Mouse (Mus musculus): ENCODE measurements at regions not wholly inside any gene's neighbourhood (a gene's known extent, or its start where the extent isn't known, plus 50 kb on each side); places are given as distances from the start of the nearest gene placed in this dataset.
A peak's percentile ranks its signal among the peaks of the same experiment; 100 is the strongest.
"Not testable (repeated sequence)": the region's sequence is repeated elsewhere in the genome, so short reads cannot be mapped to it uniquely, and the experiment has no call there.

DNA sequence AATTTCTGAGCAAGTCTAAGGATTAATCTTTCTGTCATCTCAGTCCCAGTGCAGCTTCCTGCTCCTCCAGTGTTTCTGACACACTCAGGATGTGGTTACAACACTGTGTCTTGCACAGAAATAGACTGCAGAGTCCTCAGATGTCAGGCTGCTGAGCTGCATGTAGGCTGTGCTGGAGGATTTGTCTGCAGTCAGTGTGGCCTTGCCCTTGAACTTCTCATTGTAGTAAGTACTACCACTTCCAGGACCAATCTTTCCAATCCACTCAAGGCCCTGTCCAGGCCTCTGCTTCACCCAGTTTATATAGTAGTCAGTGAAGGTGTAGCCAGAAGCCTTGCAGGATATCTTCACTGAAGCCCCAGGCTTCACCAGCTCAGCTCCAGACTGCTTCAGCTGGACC is 185.8 kb upstream of the Zfp386 start:
- DNase-seq (ENCODE audit: low read depth) = not testable (repeated sequence)

DNA sequence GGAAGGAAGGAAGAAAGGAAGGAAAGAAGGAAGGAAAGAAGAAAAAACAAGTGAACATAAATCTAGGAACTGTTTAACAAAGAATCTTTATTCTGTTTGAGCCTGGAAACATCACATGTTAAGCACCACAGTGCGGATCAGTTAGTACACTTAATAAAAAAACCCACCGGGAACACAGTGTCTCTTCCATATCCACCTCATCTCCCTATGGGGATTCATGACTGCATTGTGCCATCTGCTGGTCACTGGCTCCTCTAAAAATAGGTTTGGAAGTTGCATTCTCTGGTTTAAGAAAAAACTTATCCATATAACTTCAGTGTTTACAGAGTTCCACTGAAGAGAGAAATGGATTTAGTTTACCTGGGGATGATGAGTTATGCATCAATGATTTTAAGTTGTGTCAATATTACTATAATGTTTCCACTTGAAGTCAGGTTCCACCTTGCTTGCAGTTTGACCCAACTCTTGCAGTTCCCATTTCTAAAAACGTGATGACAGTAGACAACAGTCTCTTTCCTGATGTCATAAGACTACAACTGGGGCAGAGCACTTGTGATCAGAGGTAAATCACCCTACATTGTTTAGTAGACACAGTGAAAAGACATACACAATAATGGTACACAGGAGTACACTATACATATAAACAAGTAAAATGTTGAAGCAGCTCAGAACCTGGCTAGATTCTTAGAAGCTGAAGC is 182.3 kb upstream of the Zfp386 start:
- DNase-seq (ENCODE audit: low read depth) = not testable (repeated sequence)

DNA sequence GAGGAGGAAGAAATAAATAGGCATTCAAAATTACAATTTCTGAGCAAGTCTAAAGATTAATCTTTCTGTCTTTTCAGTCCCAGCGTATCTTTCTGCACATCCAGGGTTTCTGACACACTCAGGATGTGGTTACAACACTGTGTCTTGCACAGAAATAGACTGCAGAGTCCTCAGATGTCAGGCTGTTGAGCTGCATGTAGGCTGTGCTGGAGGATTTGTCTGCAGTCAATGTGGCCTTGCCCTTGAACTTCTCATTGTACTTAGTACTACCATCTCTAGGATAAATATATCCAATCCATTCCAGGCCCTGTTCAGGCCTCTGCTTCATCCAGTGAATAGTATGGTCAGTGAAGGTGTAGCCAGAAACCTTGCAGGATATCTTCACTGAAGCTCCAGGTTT is 178.9 kb upstream of the Zfp386 start:
- not testable (repeated sequence) for DNase-seq (ENCODE audit: low read depth)

DNA sequence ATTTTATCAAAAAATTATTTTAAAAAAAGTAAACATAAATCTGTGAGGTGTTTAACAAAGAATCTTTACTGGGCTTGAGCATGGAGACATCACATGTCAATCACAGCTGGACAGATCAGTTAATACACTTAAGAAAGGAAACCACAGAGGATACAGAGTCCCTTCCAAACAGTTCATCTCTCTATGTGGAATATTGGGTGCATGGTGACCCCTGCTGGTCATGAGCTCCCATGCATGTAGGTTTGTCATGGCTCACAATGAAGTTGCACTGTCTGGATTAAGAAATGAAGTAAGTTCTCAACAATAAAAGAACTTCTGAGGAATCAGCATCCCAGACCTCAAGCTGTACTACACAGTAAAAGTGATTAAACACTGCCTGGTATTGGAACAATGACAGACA is 175.1 kb upstream of the Zfp386 start:
- not testable (repeated sequence) for DNase-seq (ENCODE audit: low read depth)

DNA sequence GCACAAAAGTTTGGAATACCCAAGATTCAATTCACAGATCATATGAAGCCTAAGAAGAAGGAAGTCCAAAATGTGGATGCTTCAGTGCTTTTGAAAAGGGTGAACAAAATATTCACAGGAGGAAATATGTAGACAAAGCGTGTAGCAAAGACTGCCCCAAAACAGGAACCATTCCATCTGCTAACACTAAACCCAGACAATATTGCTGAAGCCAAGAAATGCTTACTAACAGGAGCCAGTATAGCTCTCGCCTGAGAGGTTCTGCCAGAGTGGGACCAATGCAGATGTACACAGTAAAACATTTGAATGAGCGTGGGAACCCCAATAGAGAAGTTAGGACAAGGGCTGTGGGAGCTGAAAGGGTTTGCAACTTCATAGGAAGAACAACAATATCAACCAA is 173.5 kb upstream of the Zfp386 start:
- DNase-seq (ENCODE audit: low read depth) = not testable (repeated sequence)

DNA sequence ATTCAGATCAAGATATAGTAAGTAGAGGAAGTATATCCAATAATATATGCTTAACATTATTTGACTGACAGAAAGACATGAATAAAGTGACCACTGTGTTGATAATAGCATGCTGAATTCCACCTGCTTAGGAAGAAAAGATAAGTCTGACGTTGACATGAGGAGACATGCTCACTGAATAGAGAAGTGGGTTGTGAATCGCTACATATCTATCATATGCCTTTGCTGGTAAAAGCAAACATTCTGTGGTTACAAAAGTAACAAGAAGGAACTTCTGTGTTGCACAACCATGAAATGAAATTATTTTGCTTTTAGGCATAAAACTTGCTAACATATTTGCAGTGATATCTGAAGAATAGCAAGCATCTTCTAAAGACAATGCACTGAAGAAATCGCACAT is 163.8 kb upstream of the Zfp386 start:
- no peak for DNase-seq (ENCODE audit: low read depth)

DNA sequence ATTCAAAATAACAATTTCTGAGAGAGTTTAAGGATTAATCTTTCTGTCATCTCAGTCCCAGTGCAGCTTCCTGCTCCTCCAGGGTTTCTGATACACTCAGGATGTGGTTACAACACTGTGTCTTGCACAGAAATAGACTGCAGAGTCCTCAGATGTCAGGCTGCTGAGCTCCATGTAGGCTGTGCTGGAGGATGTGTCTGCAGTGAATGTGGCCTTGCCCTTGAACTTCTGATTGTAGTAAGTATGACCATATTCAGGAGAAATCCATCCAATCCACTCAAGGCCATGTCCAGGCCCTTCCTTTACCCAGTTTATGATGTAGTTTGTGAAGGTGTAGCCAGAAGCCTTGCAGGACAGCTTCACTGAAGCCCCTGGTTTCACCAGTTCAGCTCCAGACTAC is 159.5 kb upstream of the Zfp386 start:
- DNase-seq (ENCODE audit: low read depth) = no peak

DNA sequence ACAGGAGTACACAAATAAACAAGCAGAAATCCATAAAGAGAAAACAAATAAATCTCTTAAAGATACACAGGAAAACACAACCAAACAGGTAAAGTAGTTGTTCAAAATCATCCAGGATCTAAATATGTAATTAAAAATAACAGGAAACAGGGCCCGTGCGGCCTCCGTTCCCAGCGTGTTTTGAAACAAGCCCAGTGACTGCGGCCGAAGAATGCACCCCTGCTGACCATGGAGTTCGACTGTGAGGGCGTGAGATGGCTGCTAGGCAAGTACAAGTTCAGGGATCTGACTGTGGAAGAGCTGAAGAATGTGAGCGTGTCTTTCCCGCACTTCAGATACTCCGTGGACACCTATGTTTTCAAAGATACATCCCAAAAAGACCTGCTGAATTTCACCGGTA is 154.9 kb upstream of the Zfp386 start:
- DNase-seq (ENCODE audit: low read depth) = not testable (repeated sequence)

DNA sequence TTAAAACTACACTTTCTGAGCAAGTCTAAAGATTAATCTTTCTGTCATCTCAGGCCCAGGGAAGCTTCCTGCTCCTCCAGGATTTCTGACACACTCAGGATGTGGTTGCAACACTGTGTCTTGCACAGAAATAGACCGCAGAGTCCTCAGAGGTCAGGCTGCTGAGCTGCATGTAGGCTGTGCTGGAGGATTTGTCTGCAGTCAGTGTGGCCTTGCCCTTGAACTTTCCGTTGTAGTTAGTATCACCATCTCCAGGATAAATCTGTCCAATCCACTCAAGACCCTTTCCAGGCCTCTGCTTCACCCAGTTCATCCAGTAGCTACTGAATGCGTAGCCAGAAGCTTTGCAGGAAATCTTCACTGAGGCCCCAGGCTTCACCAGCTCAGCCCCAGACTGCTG is 135.3 kb upstream of the Zfp386 start:
- not testable (repeated sequence) for DNase-seq (ENCODE audit: low read depth)

DNA sequence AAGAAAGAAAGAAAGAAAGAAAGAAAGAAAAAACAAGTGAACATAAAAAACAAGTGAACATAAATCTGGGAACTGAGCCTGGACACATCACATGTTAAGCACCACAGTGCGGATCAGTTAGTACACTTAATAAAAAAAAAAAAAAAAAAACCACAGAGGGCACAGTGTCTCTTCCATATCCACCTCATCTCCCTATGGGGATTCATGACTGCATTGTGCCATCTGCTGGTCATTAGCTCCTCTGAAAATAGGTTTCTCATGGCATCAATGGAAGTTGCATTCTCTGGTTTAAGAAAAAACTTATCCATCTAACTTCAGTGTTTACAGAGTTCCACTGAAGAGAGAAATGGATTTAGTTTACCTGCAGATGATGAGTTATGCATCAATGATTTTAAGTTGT is 132.1 kb upstream of the Zfp386 start:
- DNase-seq (ENCODE audit: low read depth) = not testable (repeated sequence)

DNA sequence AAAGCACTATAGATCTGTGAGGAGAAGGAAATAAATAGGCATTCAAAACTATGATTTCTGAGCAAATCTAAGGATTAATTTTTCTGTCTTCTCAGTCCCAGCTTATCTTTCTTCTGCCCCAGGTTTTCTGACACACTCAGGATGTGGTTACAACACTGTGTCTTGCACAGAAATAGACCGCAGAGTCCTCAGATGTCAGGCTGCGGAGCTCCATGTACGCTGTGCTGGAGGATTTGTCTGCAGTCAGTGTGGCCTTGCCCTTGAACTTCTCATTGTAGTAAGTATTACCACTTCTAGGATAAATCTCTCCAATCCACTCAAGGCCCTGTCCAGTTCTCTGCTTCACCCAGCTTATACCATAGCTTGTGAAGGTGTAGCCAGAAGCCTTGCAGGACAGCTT is 127.4 kb upstream of the Zfp386 start:
- DNase-seq (ENCODE audit: low read depth) = not testable (repeated sequence)

DNA sequence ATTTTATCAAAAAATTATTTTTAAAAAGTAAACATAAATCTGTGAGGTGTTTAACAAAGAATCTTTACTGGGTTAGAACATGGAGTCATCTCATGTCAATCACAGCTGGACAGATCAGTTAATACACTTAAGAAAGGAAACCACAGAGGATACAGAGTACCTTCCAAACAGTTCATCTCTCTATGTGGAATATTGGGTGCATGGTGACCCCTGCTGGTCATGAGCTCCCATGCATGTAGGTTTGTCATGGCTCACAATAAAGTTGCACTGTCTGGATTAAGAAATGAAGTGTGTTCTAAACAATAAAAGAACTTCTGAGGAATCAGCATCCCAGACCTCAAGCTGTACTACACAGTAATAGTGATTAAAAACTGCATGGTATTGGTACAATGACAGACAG is 123.5 kb upstream of the Zfp386 start:
- not testable (repeated sequence) for DNase-seq (ENCODE audit: low read depth)

DNA sequence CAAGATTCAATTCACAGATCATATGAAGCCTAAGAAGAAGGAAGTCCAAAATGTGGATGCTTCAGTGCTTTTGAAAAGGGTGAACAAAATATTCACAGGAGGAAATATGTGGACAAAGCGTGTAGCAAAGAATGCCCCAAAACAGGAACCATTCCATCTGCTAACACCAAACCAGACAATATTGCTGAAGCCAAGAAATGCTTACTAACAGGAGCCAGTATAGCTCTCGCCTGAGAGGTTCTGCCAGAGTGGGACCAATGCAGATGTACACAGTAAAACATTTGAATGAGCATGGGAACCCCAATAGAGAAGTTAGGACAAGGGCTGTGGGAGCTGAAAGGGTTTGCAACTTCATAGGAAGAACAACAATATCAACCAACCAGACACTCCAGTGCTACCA is 122.0 kb upstream of the Zfp386 start:
- not testable (repeated sequence) for DNase-seq (ENCODE audit: low read depth)

DNA sequence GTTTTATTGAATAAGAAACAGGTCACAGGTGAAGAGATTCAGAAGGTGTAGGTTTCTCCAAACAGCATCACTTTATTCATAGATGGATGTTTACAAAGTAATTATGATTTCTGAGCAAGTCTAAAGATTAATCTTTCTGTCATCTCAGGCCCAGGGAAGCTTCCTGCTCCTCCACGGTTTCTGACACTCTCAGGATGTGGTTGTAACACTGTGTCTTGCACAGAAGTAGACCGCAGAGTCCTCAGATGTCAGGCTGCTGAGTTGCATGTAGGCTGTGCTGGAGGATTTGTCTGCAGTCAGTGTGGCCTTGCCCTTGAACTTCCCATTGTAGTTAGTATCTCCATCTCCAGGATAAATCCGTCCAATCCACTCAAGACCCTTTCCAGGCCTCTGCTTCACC is 95.2 kb upstream of the Zfp386 start:
- DNase-seq (ENCODE audit: low read depth) = not testable (repeated sequence)

DNA sequence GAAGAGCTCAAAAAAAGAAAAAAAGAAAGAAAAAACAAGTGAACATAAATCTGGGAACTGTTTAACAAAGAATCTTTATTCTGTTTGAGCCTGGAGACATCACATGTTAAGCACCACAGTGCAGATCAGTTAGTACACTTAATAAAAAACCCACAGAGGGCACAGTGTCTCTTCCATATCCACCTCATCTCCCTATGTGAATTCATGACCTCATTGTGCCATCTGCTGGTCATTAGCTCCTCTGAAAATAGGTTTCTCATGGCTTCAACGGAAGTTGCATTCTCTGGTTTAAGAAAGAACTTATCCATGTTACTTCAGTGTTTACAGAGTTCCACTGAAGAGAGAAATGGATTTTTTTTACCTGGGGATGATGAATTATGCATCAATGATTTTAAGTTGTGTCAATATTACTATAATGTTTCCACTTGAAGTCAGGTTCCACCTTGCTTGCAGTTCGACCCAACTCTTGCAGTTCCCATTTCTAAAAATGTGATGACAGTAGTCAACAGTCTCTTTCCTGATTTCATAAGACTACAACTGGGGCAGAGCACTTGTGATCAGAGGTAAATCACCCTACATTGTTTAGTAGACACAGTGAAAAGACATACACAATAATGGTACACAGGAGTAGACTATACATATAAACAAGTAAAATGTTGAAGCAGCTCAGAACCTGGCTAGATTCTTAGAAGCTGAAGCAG is 91.9 kb upstream of the Zfp386 start:
- DNase-seq (ENCODE audit: low read depth) = peak; percentile 11

DNA sequence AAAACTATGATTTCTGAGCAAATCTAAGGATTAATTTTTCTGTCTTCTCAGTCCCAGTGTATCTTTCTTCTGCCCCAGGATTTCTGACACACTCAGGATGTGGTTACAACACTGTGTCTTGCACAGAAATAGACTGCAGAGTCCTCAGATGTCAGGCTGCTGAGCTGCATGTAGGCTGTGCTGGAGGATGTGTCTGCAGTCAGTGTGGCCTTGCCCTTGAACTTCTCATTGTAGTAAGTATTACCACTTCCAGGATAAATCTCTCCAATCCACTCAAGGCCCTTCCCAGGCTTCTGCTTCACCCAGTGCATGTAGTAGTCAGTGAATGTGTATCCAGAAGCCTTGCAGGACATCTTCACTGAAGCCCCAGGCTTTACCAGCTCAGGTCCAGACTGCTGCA is 83.8 kb upstream of the Zfp386 start:
- DNase-seq (ENCODE audit: low read depth) = not testable (repeated sequence)

DNA sequence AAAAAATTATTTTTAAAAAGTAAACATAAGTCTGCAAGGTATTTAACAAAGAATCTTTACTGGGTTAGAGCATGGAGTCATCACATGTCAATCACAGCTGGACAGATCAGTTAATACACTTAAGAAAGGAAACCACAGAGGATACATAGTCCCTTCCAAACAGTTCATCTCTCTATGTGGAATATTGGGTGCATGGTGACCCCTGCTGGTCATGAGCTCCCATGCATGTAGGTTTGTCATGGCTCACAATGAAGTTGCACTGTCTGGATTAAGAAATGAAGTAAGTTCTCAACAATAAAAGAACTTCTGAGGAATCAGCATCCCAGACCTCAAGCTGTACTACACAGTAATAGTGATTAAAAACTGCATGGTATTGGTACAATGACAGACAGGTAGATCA is 80.0 kb upstream of the Zfp386 start:
- not testable (repeated sequence) for DNase-seq (ENCODE audit: low read depth)
